In genomic region chrX:103695165-103695996, GRCm38 (mm10) we compare ENCODE assay signal across 8 mouse cellular contexts.
DNase-seq lines count a peak whose midpoint lies in the region; ATAC-seq and TF ChIP-seq lines count a peak whose summit lies in the region.

No protein-coding gene starts in this region.

- peak; percentile 65 for TF ChIP-seq CTCF in intestine, postnatal 0 days (IDR thresholded peaks at IDR 0.05; ENCODE audit: low read depth)

- H3K9ac ChIP-seq in intestine, postnatal 0 days (ENCODE audit: low read depth, low read length): no peak overlapping the region

- no peaks in the 10 kb centered on the region for H3K9me3 ChIP-seq in intestine, postnatal 0 days (ENCODE audit: control insufficient read depth)

- 3% methylated on average over 39 of the region's 41 CpGs for WGBS in intestine, postnatal 0 days

- H3K27ac ChIP-seq in intestine, postnatal 0 days (ENCODE audit: low read depth, low read length): no peak overlapping the region

- ATAC-seq in intestine, postnatal 0 days: peak; percentile 45; the same call in 1 of the 2 replicates

- H3K36me3 ChIP-seq in intestine, postnatal 0 days (ENCODE audit: control insufficient read depth, insufficient read depth): no peaks in the 10 kb centered on the region

- DNase-seq in urinary bladder, postnatal 25 days (ENCODE audit: low spot score): peak; percentile 14
- no peak for DNase-seq in urinary bladder, adult 2 months (ENCODE audit: low spot score)
- peak; percentile 51 for DNase-seq in embryo, embryonic 9.5 days (ENCODE audit: extremely low spot score)
- peak; percentile 98 for DNase-seq in heart, adult 11 months
- DNase-seq in left cerebral cortex, postnatal 36 days (ENCODE audit: low spot score in 2 of 2): peak; percentile 64 to 71
- peak; percentile 61 for DNase-seq in mesoderm, embryonic 11.5 days (ENCODE audit: low read depth, low spot score)
- peak; percentile 32 to 36 for DNase-seq in spleen, adult 18-20 months

- H3K4me3 ChIP-seq in intestine, postnatal 0 days (ENCODE audit: low read depth, low read length): peak overlapping the region; percentile 31

- peak overlapping the region; percentile 71 for H3K4me2 ChIP-seq in intestine, postnatal 0 days (replicated peaks; ENCODE audit: low read depth)

- H3K27me3 ChIP-seq in intestine, postnatal 0 days (replicated peaks; ENCODE audit: control insufficient read depth, insufficient read depth, low read length): peaks cover 12% of the 10 kb centered on the region; the same call in 1 of the 2 replicates

- no peaks in the 10 kb centered on the region for H3K4me1 ChIP-seq in intestine, postnatal 0 days (replicated peaks; ENCODE audit: control insufficient read depth, insufficient read depth, low read length)

- intact Hi-C loops in left cerebral cortex, postnatal 36 days (cut with DNase I): loop anchor here (5.0 to 10.0 kb wide), 3 partner anchors 127 to 219 kb away; partner anchors contain the start of gene Slc16a2
